Mouse (Mus musculus) regulatory T cell (primary cell): ENCODE results near the gene Rhox4f.
"Not testable (repeated sequence)": the region's sequence is repeated elsewhere in the genome, so short reads cannot be mapped to it uniquely, and the experiment has no call there.

Experiments
- in situ Hi-C: fragments of 300-600 bp; cut with MboI, MseI; formaldehyde crosslinking; loops from one replicate; pipeline ENCODE4 v1.15.1; 2025; ENCODE audit warnings: high pct_unique_total_duplicates

Gene Rhox4f

DNA sequence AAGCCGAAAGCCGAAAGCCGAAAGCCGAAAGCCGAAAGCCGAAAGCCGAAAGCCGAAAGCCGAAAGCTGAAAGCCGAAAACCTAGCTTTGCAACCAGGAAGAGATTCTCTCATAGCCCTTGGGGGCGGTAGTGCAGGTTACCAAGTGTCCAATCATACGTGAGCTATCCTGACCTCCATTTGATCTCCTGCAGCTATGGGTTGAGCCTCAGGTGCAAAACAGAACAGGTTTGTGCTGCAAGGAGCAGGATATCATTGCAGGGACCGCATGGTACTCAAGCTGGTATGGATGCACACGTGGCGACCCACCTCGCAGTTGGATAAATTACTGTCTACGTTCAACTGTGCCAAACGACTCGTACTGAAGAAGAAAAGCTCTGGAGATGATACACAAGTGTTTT lies at the start of gene Rhox4f:
TSS of gene Rhox4f (minus strand) at position 101 of the 400 bp plus-strand sequence.
- in situ Hi-C loops = not testable (repeated sequence)

DNA sequence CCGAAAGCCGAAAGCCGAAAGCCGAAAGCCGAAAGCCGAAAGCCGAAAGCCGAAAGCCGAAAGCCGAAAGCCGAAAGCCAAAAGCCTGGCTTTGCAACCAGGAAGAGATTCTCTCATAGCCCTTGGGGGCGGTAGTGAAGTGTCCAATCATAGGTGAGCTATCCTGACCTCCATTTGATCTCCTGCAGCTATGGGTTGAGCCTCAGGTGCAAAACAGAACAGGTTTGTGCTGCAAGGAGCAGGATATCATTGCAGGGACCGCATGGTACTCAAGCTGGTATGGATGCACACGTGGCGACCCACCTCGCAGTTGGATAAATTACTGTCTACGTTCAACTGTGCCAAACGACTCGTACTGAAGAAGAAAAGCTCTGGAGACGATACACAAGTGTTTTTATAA lies 43.7 kb upstream of the Rhox4f start, which contains the start of gene Rhox4g:
TSS of gene Rhox4g (minus strand) at position 101 of the 400 bp plus-strand sequence.
- in situ Hi-C loops = loop anchor here (10.0 kb wide), 1 partner anchor 556 kb away; no protein-coding TSS in a partner anchor

DNA sequence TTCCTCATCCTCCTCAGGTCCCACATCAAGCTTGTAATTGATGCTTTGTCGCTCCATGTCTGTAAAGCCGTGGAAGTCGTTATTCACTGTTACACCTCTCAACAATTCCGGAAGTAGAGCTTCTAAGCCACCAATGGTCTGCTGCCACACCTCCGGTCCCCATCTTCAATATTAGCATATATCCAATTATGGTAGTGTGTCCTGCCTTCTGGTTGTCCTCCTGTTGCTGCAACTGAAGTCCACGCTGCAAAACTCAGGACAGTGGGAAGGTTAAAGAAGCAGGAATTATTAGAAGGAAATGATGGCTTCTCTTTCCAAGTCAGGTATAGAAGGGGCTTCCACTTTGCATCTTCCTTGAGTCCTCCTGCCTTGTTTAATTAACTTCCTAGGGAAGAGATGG lies 35.9 kb upstream of the Rhox4f start, which contains the start of gene Rhox2g:
TSS of gene Rhox2g (minus strand) at position 101 of the 400 bp plus-strand sequence.
- in situ Hi-C loops = loop anchor here (5.0 kb wide), 1 partner anchor 401 kb away; the partner anchor contains the start of gene Rhox2a

DNA sequence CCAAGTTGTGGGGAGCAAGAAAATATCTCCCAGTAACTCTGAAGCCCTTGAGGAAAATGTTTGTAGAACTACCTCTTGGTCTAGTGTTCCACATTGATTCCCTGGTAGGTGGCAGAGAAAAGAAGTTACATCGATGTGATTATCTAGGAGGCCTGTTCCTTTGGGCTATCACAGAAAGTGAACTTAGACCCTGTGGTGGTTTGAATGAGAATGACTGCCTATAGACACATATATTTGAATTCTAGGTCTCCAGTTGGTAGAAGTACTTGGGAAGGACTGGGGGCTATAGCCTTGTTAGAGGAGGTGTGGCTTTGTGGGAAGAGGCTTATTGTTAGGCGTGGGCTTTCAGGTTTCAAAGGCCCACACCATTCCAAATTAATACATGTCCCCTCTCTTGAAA lies 21.0 kb upstream of the Rhox4f start, which contains the start of gene Rhox3g:
TSS of gene Rhox3g (minus strand) at position 101 of the 400 bp plus-strand sequence.
- in situ Hi-C loops = not testable (repeated sequence)

DNA sequence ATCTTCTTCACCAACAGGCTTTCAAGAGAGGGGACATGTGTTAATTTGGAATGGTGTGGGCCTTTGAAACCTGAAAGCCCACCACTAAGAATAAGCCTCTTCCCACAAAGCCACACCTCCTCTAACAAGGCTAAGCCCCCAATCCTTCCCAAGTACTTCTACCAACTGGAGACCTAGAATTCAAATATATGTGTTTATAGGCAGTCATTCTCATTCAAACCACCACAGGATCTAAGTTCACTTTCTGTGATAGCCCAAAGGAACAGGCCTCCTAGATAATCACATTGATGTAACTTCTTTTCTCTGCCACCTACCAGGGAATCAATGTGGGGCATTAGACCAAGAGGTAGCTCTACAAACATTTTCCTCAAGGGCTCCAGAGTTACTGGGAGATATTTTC lies 26.8 kb downstream of the Rhox4f start, which contains the start of gene Rhox3f:
TSS of gene Rhox3f (plus strand) at position 301 of the 400 bp plus-strand sequence.
- in situ Hi-C loops = not testable (repeated sequence)

DNA sequence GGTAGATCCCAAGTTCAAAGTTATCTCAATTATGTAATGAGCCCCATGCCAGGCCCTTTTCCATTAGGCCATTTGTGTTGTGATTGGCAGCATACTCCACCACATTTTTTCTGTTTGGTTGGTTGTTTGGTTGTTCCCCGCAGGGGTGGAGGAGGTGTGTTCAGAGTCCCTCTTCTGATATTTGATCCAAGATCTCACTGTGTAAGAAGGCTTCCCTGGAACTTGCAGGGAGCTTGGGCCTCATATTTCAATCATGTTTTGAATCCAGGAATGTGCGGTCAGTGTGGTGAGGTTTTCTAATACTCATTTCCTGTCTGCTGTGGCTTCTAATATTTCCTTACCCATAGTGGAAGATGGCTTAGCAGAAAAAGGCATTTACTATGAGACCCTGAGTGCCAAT lies 34.9 kb downstream of the Rhox4f start:
- in situ Hi-C loops = not testable (repeated sequence)

DNA sequence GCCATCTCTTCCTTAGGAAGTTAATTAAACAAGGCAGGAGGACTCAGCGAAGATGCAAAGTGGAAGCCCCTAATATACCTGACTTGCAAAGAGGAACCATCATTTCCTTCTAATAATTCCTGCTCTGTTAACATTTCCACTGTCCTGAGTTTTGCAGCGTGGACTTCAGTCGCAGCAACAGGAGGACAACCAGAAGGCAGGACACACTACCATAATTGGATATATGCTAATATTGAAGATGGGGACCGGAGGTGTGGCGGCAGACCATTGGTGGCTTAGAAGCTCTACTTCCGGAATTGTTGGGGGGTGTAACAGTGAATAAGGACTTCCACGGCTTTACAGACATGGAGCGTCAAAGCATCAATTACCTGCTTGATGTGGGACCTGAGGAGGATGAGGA lies 36.4 kb downstream of the Rhox4f start, which contains the start of gene Rhox2f:
TSS of gene Rhox2f (plus strand) at position 301 of the 400 bp plus-strand sequence.
- in situ Hi-C loops = not testable (repeated sequence)

DNA sequence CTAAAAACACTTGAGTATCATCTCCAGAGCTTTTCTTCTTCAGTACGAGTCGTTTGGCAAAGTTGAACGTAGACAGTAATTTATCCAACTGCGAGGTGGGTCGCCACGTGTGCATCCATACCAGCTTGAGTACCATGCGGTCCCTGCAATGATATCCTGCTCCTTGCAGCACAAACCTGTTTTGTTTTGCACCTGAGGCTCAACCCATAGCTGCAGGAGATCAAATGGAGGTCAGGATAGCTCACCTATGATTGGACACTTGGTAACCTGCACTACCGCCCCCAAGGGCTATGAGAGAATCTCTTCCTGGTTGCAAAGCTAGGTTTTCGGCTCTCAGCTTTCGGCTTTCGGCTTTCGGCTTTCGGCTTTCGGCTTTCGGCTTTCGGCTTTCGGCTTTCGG lies 50.4 kb downstream of the Rhox4f start, which contains the start of gene Rhox4e:
TSS of gene Rhox4e (plus strand) at position 301 of the 400 bp plus-strand sequence.
- in situ Hi-C loops = not testable (repeated sequence)
